ENCODE assay signal across 14 mouse cellular contexts in the genomic region with DNA sequence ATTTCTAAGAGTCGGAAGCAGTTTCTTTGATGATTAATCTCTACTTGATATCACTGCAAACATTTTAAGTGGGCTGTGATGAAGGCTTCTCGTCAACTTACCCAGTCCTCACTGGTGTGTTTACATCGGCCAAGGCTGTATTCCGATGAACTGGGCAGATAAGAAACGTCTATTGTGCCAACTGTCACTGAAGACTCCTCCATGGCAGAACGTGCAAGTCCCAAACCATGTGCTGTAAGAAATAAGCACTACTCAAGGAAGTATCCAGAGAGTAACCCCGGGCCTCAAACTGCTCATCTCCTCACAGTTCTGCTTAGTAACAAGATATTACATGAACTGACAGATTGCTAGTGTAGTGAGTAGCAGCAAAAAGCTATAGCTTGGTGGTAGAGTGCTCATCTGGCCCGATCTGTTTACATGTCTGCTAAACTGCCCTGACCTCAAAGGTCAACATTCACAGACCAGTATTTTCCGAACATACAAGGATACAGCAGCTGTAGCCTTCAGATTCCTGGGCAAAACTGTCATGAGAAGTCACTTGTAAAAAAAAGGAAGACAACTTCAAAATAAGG. TPM values are rescaled to one million over a fixed set of nuclear protein-coding genes. Genes with fewer than 3 reads are reported as not detected.
A peak's percentile ranks its signal among the peaks of the same experiment; 100 is the strongest.
DNase-seq lines count a peak whose midpoint lies in the region; ATAC-seq and TF ChIP-seq lines count a peak whose summit lies in the region.
"Had no signal": no experiment of that assay in that cellular context is flagged by ENCODE, and none has a peak within 500 bp of the region (broad histone marks: within the 10 kb centered on the region; RNA-seq: fewer than 3 reads in every experiment).

No protein-coding gene starts in this region.

- H3K27ac ChIP-seq in gastrocnemius, adult 2 months: peak overlapping the region; percentile 96
- peak overlapping the region; percentile 28; the same call in 1 of the 2 replicates for H3K27ac ChIP-seq in layer of hippocampus, adult 2 months
- peak overlapping the region; percentile 87 for H3K27ac ChIP-seq in liver, postnatal 0 days (ENCODE audit: low read depth)
- H3K27ac ChIP-seq: embryonic facial prominence, embryonic 13.5 days had no signal

- H3K4me1 ChIP-seq in liver, postnatal 0 days (ENCODE audit: insufficient read depth): peaks cover 19% of the 10 kb centered on the region

- DNase-seq in gastrocnemius, adult 2 months: no peak
- DNase-seq in gastrocnemius, adult 8-10 months (ENCODE audit: low spot score in 2 of 2): no peak
- DNase-seq in layer of hippocampus, adult 2 months (ENCODE audit: low spot score in 2 of 2): no peak
- DNase-seq in layer of hippocampus, adult 11-12 months (ENCODE audit: low spot score): no peak
- peak; percentile 59 for DNase-seq in adipocyte (ENCODE audit: low spot score)
- no peak for DNase-seq in liver, postnatal 0 days
- no peak for DNase-seq in cerebellum, adult 11-12 months
- DNase-seq: cerebellum, adult 9-11 months; heart, postnatal 36 days; kidney, postnatal 4 days; lung, postnatal 4 days; thymus, postnatal 14 days had no signal

- H3K4me2 ChIP-seq in liver, postnatal 0 days (ENCODE audit: low read depth, low read length): peak overlapping the region; percentile 89

- WGBS in liver, postnatal 0 days (ENCODE audit: insufficient replicate concordance): 40% methylated on average over 9 of the region's 9 CpGs

- no peak for ATAC-seq in liver, postnatal 0 days
- no peak for ATAC-seq in CD4-positive, CD25-positive, alpha-beta regulatory T cell, adult 4 months

- TF ChIP-seq EP300 in liver, postnatal 0 days (IDR thresholded peaks at IDR 0.05; ENCODE audit: low read depth): 0 out of 2 replicates have a peak, but pooled peaks have one; percentile 19

- peak overlapping the region; percentile 93 for H3K4me3 ChIP-seq in gastrocnemius, adult 2 months
- peak overlapping the region; percentile 96; the same call in 1 of the 2 replicates for H3K4me3 ChIP-seq in layer of hippocampus, adult 2 months
- no peak overlapping the region for H3K4me3 ChIP-seq in liver, postnatal 0 days (ENCODE audit: low read depth, low read length)

- H3K27me3 ChIP-seq in liver, postnatal 0 days (ENCODE audit: insufficient read depth, low read length): no peaks in the 10 kb centered on the region
- H3K27me3 ChIP-seq: embryonic facial prominence, embryonic 13.5 days had no signal

- H3K9ac ChIP-seq in liver, postnatal 0 days (replicated peaks): no peak overlapping the region

- TF ChIP-seq CTCF in gastrocnemius, adult 2 months (IDR thresholded peaks at IDR 0.05): no peak
- no peak for TF ChIP-seq CTCF in layer of hippocampus, adult 2 months (conservative IDR thresholded peaks at IDR 0.05)
- no peak for TF ChIP-seq CTCF in liver, postnatal 0 days (IDR thresholded peaks at IDR 0.05; ENCODE audit: low read depth)

- no peaks in the 10 kb centered on the region for H3K9me3 ChIP-seq in liver, postnatal 0 days (ENCODE audit: low read length)
- H3K9me3 ChIP-seq: embryonic facial prominence, embryonic 13.5 days had no signal

- peaks cover 14% of the 10 kb centered on the region for H3K36me3 ChIP-seq in liver, postnatal 0 days (replicated peaks; ENCODE audit: insufficient read depth, low read length)

- intact Hi-C loops in gastrocnemius, adult 2 months (cut with DNase I): loop anchor here (10.0 kb wide), 1 partner anchor 207 kb away; no protein-coding TSS in a partner anchor

RNA-seq across cellular contexts. Expression of a gene that starts 29.6 kb away (rescaled TPM):
- 100 to 1,000 TPM in 1 of 2 experiments, 10 to 100 TPM in 1; 69.0 to 124 TPM for total RNA-seq in gastrocnemius, adult 2 months (2021)
- 100 to 1,000 TPM in 1 of 4 experiments, 10 to 100 TPM in 3; 90.2 to 104 (median 98.9) TPM for total RNA-seq in gastrocnemius, adult 8-10 months (2022)
- 10 to 100 TPM; 40.9 to 44.5 TPM for total RNA-seq in layer of hippocampus, adult 2 months (2021)
- polyA plus RNA-seq in liver, postnatal 0 days (2015; fragmentation: Nextera tagmentation; extraction: Ambion mirVana): 19.8 and 24.2 TPM in 2 replicates
- polyA plus RNA-seq in CD4-positive, CD25-positive, alpha-beta regulatory T cell, adult 4 months (2017; shearing (Covaris generic)): 1 to 10 TPM; 1.6 to 2.1 TPM

Comparison
In these comparisons a context has a peak if more than half of its experiments do, and no peak if none do; other contexts are left out.
1. H3K27ac ChIP-seq: peak in every context shown above with its lines; median percentile 96 in gastrocnemius, adult 2 months; 87 in liver, postnatal 0 days; 28 in layer of hippocampus, adult 2 months.